ENCODE assay signal across 23 mouse cellular contexts in the genomic region with DNA sequence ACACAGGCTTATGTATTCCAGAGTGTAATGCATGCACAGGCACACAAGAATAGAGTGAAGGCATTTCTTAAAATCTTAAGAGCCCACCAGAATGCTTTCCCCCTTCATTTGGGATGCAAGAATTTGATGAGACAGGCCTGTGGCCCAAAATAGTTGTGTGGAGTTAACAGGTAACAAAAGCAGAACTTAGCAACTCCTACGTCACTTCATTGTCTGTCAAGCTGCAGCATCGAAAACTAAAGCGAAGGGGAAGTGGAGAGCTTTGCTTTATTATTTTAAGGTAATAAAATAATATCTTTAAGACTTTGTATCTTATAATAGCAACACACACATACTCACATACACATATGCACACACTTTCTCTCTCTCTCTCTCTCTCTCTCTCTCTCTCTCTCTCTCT.
"Had no signal": no experiment of that assay in that cellular context is flagged by ENCODE, and none has a peak within 500 bp of the region (broad histone marks: within the 10 kb centered on the region; RNA-seq: fewer than 3 reads in every experiment).

No protein-coding gene starts in this region.

- H3K27ac ChIP-seq: heart, embryonic 10.5 days; hindbrain, embryonic 10.5 days; hindbrain, embryonic 12.5 days; hindbrain, embryonic 14.5 days; intestine, embryonic 15.5 days; limb, embryonic 13.5 days; limb, embryonic 15.5 days had no signal

- H3K36me3 ChIP-seq: heart, embryonic 10.5 days; heart, embryonic 12.5 days; hindbrain, embryonic 10.5 days; hindbrain, embryonic 12.5 days; intestine, embryonic 15.5 days; limb, embryonic 13.5 days; limb, embryonic 15.5 days had no signal

- DNase-seq: gastrocnemius, adult 2 months; gastrocnemius, postnatal 10 days; gastrocnemius, postnatal 25 days; heart, adult 18-20 months; heart, postnatal 10 days; heart, postnatal 4 days; kidney, adult 18-20 months; kidney, adult 8-10 months; kidney, postnatal 14 days; kidney, postnatal 36 days; layer of hippocampus, adult 9-11 months; layer of hippocampus, postnatal 36 days; left cerebral cortex, postnatal 4 days had no signal

- ATAC-seq: hindbrain, embryonic 16.5 days; intestine, embryonic 15.5 days; intestine, postnatal 0 days had no signal

- H3K4me3 ChIP-seq: gastrocnemius, adult 2 months; heart, embryonic 10.5 days; heart, embryonic 12.5 days; hindbrain, embryonic 10.5 days; hindbrain, embryonic 12.5 days; intestine, embryonic 15.5 days; limb, embryonic 13.5 days; limb, embryonic 15.5 days had no signal

- H3K27me3 ChIP-seq: heart, embryonic 12.5 days; hindbrain, embryonic 12.5 days; intestine, embryonic 15.5 days; limb, embryonic 13.5 days; limb, embryonic 15.5 days had no signal

- H3K9me3 ChIP-seq: heart, embryonic 10.5 days; heart, embryonic 12.5 days; hindbrain, embryonic 10.5 days; hindbrain, embryonic 12.5 days; intestine, embryonic 15.5 days; limb, embryonic 13.5 days; limb, embryonic 15.5 days had no signal

- H3K4me1 ChIP-seq: hindbrain, embryonic 12.5 days; limb, embryonic 13.5 days; limb, embryonic 15.5 days had no signal
